Mouse (Mus musculus): ENCODE measurements at regions not wholly inside any gene's neighbourhood (a gene's known extent, or its start where the extent isn't known, plus 50 kb on each side); places are given as distances from the start of the nearest gene placed in this dataset.

DNA sequence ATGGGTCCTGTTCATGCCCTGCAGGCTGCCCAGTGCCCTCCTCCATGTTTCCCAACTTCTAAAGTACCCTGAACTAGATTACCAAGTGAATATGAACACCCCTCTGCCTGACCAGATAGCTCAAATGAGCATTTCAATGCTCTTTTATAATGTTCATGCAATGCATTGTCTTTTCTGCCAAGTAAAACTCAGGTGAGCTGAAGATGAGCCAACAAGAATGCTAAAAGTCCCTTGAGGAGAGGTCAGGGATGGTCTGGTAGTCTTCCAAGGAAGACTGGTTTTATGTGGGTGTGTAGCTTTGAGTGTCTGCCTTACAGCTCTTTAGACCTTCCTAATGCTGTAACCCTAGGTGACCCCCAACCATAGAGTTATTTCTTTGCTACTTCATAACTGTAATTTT is 58.0 kb upstream of the Abca12 start:
- DNase-seq (ENCODE audit: low spot score in 2 of 2): no peak

GRCm38 (mm10) chr1:71483149-71483548 is 68.4 kb upstream of the Abca12 start:
- no peak for DNase-seq (ENCODE audit: low spot score in 2 of 2)

GRCm38 (mm10) chr1:71494576-71494975 is 62.4 kb upstream of the Atic start:
- no peak for DNase-seq (ENCODE audit: low spot score in 2 of 2)

GRCm38 (mm10) chr1:71505898-71506297 is 51.1 kb upstream of the Atic start:
- DNase-seq (ENCODE audit: low spot score in 2 of 2): peak in 1 of 2 experiments; percentile 38

GRCm38 (mm10) chr1:71506534-71506933 is 50.4 kb upstream of the Atic start:
- no peak for DNase-seq (ENCODE audit: low spot score in 2 of 2)
